Mouse (Mus musculus) MN1 (cell line): Measurements from ENCODE around the gene Scfd2.

Experiments used
- DNase-seq: peaks from one replicate; pipeline ENCODE4 v3.0.0-alpha.2; 2016; ENCODE audit warnings: low spot score

Scfd2 gene

DNA sequence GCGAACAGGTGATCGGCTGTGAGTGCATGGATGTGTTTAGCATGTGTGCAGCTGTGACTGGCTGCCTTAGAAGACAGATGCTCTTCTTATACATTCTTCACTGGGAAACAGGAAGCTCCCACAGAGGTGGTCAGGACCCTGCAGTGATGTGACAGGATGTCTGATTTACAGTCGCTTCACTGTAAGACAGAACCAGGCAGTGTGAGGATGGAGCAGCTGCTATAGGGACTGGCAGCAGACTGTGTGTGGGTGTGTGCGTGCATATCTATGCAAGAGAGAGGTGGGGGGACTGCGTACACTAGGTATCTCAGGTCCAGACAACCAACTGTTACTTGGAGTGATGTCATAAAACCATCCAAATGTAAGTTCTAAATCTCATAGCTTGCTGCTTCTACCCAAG, 254.3 kb downstream of the Scfd2 start:
- no peak for DNase-seq

DNA sequence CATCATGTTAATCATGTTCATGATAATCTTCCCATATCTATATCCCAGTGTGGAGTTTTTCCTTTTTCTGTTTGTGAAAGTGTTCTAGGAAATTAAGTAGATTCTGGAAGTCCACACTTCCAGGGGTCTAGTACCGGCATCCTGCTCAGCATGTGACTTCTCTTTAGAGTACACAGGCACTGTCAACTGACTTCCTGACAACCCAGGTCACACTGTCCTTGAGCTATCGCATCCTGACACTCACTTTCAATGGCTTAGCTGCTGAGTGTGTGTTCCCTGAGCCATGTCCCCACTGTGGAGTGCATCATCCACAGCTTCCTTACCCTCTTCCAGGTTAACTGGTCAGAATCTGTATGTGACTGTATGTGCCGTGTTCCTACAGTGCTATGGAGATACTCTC, 258.2 kb downstream of the Scfd2 start:
- no peak for DNase-seq

DNA sequence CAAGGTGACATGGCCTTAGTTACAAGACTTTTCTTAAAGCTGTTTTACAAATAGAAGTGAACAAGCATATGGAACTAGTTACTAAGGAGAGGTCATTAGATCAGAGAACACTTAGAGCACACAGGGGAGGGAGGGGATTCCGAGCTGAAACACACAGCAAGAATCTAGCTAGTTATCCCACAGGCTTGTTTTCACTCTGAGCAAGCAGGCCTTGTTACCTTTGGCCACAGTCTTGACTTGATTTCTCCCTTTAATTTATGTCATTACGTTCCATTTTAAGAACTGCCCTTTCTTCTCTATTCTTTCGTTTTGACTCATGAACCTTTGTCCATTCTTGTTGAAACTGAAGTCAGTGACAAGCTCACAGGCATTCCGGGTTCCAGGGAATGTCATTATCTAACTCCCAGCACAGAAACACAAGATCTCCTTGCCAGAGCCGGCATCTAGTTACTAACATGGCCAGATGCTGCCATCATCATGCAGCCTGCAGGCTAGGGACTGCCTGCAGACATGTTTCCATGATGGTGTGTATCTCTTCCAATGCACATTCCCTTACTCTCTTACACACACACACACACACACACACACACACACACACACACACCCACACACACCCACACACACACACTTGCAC, 263.7 kb downstream of the Scfd2 start:
- no peak for DNase-seq

DNA sequence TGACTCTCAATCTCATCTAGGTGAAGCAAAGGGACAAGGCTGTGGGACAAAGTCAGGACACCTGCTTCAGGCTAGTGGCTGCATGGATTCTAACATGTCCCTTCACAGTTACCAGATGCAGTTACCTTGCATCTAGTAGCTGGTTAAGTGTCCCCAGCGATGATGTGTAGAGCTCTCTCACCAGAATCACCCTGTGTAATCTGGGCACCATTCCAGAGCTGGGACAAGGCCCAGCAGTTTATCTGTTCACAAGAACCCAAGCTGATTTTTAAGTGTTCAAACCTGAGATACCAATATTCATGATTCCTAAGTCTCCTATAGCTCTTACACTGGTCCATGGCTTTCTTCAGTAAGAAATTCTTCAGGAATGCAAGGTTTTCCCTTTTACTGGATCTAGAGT, 264.4 kb downstream of the Scfd2 start:
- no peak for DNase-seq

DNA sequence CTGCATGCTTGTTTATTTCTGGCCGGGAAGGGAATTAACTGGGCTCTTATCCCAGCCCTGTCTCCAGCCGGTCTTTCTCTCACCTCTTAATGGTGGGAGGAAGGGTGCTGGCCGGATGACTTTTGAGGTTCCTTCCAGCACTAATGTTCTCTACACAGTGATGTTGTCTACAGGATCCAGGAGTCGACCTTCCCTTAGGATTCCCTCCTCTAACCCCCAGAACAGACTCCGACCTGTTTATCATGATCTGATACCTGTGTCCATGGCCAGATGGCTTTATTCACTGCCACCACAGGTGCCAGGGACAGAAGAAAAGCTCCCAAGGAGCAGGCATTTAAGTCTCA, 265.1 kb downstream of the Scfd2 start:
- no peak for DNase-seq

DNA sequence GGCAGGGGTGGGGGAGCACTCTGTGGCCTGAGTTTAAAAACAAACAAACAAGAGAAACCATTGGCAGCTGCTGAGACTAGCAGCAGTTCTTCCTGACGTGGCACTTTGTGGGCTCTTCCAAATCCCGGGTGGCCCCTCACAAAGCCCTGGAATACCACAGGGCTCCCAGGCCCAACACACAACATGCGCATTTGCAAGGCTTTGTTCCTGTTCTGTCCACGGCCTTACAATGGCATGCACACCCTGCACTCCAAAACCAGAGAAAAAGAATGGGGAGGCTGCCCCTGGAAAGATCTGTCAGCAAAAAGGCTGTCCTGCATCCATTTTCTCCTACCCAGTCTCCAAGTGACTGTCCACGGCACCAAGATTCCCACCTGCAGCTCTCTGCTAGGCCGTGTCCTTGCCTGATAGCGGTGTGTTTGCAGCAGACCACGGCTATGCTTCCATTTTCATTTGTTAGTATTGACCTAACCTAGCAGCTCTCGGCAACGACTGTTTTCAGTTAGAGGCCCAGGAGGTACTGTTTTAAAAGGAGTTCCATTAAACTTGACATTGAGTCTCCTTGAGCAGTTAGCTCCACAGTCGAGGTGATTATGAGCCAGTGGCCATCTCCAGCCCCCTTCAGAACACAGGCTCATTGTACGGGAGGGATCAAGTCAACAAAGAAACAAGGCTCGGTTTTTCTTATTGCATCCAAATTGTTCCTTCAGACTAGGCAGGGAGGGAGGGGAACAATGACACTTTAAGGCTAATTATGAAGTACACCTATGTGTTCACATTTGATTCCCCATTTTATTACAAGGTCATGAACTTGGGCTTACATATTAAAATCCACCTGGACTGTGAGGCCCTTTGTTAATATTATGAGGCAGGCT, 265.7 kb downstream of the Scfd2 start:
- DNase-seq = no peak

DNA sequence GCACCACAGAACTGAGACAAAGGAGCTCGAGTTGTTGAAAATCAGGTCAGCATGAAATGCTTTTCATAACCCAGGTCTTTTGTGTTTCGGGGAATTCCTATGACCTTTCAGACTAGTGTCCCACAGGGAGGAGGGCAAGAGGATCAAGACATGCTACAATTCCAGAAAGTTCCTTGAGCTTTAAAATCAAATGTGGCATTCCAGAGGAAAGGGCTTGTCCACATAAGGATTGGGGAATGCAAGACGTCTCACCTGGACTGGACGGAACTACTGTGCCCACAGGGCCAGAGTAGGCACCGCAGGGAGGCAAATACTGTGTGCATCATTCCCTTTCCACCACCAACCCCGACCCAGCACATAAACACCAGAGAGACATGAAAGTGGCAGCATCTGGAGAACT, 266.4 kb downstream of the Scfd2 start:
- DNase-seq = no peak

DNA sequence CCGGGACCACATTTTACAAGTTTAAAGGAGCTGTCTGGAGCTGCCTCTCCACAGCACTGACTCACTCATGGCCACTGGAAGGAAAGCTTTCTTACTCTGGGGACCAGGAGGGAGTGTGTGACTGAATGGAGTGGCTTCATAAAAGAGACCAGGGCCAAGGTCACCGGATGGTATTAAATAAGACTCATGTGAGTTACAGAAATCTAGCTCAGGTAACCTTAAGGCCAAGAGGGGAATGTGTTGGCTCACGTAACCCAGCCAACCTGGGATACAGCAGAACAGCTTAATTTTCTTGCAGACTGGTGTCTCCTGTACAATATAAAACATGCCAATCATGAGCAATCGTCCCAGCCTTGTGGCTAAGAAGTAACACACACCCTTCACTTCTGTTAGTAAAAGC, 267.0 kb downstream of the Scfd2 start:
- no peak for DNase-seq

DNA sequence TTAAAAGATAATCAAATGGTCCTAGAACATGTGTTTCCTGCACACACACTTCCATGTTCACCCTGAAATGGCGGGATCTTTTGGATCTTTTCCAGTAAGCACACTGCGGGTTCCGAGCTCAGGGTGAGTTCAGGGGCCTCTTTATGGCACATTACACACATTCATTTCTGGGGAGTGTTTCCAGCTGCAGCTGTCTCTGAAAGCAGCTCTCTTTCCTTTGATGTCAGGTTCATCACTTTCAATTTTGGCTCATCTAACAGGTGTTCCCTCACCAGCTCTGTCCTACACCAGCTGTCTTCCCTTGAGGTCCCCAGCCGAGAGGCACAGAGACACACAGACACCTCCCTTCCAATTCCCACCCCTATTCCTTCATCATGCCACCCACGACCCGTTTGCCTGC, 270.5 kb downstream of the Scfd2 start:
- DNase-seq = no peak

DNA sequence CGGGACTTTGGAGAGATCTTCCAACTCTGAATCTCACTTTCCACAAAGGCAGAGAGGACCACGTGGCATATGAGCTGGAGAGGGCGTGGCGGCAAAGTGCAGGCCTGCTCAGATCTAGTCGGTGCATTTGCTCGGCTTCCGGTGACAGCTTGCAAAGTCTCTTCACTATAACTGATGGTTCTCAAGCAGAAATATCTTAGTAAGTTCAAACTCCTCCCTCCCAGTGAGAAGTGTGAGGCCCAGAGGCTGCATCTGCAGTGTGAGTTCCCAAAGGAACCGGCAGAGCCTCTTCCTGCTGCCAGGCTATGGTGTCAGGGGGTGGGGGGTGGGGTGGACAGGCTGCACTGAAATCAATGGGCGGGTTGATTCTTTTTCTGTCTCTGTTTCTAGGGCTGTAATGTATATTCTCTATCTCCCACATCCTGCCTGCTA, 271.2 kb downstream of the Scfd2 start:
- no peak for DNase-seq

DNA sequence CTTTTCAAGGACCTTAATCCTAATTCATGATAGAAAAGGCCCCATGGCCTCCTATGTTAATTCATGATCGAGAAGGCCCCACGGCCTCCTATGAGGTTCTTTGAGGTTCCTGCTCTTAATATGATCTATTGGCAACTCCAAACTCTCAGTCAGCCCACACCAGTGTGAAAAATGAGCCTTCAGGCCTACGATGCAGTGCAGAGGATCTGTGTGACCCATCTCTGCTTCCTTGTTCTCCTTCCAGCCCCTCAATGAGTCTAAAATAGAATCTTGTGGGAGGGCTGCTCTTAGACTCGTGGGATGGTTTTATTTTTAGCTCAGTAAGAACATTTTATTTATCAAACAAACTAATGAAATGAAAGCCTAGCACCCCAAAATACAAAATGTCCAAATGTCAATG, 274.9 kb downstream of the Scfd2 start:
- no peak for DNase-seq

DNA sequence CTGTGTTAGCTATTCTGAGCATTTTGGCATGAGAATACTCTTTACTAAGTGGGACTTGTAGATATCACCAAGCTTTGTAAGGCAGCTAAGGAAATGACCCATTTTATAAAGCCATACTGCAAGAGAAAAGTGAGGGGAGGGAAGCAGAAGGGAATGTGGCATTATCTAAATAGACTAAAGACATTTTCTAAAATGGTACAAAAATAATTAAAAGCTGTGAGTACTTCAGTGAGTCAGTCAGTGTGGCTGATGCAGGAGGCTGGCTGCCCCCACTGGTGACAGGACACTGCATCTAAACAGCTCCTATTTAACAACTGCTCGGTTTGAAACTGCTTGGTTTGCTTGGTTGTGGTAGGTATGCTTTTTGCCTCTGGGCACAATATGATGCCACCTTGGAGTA, 276.6 kb downstream of the Scfd2 start:
- DNase-seq = no peak

DNA sequence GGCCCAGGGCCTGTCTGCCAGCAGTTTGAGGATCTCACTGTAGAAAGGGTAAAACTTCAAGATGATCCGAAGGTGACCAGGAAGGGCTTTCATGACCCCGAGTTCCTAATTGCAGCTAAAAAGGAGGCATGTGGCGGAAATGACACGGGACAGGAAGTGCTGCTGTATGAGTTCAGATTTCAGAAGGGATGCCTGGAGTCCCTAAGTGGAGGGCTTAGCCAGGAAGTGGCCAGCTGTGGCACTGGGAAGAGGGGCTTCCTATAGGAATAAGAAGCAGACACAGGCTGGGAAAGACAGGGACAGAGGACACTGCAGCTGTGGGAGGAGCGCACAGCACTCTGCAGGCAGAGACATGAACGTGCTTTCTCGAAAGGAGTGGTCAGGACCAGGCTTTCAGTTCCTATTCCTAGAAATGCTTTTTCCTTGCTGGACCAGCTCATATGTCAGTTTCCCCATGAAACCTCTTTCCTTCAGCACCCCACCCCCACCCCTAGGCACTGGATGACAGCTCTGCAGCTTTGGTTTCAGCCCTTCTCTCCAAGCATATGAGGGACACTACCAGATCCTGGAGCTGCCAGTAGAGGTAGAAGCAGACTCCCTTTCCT, 277.7 kb downstream of the Scfd2 start:
- no peak for DNase-seq

DNA sequence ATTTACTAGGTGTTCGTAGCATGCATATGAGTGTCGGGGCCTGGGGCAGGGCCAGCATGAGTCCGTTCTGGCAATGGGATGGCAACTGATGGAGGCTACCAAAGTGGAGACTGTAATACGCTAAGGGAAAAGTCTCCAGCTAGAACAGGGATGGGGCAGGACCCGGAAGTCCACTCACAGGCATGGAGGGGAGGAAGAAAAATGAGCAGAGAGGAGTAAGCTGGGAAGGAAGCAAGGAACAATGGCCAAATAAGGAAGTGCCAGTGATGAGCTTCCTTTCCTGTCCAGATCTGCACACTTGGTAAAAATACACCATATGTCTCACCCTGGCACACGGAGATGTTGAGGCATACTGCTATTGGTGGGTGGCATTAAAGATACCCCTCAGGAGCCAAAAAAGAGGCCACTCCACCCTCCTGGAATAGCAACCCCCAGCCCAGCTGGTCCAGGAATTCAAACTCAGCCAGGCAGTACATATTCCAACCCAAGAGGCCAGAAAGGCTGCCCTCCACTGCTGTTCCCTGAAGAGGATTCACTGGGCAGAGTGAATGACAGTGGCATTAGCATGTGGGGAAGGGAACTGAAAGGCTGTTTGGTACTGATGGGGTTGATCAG, 278.8 kb downstream of the Scfd2 start:
- no peak for DNase-seq

DNA sequence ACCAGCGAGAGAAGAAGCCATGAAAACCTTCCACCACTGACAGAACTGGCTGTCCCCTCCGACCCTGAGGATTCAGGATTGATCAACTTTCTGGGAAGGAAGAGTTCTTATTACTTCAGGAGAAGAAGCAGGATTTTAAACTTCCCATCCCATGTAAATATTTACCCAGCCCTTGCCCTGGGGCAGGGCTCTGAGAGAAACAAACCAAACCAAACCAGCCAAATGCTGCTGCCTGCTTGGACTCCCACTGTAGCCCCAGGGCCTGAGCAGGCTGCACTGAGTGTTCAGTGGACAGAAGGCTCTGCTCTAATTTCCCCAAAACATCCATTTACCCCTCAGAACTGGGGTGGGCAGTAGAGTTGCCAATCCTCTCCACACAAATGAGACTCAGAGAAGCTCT, 280.6 kb downstream of the Scfd2 start:
- DNase-seq = no peak

DNA sequence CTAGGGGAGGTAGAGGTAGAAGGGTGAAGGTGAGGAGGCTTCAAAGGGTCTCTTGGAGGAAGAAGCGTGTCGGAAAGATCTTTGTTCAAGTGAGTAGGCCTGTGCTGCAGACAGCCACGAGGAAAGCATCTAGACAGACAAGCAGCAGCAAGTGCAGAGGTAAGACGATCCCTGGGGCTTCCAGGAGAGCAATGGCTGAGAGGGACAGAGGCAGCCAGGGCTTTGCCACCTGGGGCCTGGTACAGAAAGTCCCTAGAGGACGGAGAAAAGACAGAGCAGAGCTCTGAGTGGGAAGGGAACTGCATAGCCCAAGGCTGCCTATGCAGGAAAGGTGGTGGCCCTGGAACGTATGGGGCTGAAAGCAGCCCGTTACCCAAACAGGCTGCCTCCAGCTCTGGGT, 281.3 kb downstream of the Scfd2 start:
- no peak for DNase-seq

DNA sequence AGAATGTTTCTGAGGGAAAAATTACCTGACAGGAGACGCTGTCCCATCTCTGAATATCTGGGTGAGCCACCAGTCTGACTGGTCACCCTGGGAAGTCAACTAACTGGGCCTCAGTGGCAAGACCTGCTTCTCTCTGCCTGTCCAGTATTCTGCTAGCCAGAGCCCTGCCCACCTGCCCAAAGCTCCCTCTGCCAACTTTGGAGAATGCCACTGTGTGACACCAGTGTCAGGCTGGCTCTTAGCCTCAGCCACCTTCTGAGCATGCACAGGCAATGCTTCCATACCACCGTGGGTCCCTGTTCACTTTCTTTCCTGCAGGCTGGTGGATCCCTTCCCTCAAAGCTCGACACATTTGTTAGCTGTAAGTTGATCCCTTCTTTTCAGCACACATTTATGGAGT, 281.8 kb downstream of the Scfd2 start:
- DNase-seq = no peak

DNA sequence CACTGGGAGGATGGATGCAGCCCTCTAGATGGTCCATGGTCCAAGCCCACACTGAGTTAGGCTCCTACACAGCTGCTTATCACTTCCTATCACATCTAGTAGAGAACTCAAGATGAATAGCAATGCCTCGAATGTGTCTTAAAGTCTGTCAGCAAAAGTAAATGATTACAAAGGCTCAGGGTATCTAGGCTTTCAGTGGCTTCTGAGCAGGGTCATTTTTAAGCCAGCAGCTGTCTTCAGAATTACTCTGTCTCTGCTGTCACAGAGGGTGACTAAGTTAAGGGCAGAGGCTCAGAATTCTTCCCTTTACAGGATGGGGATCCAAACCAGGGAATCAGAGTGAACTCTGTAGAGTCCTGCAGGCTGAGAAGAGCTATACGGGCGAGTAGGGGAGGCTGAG, 284.6 kb downstream of the Scfd2 start:
- no peak for DNase-seq

DNA sequence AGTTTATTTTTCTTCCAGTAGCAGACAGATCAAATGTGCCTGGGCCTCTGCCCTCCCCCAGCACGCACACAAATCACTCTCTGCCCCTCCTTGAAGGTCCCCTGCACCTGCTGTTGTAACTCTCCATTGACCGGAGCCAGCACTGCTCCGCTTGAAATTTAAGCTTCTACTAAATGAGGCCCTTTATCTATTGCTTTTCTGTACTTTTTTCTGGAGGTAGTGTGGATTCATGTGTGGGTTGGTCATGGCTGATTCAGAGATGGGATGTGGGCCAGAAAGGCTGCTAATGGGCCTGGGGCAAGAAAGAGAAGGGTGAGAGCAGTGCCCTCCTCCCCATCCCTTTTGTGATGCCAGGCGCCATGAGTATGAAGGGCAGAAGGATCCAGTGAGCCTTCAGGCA, 285.1 kb downstream of the Scfd2 start:
- peak; percentile 9 for DNase-seq

DNA sequence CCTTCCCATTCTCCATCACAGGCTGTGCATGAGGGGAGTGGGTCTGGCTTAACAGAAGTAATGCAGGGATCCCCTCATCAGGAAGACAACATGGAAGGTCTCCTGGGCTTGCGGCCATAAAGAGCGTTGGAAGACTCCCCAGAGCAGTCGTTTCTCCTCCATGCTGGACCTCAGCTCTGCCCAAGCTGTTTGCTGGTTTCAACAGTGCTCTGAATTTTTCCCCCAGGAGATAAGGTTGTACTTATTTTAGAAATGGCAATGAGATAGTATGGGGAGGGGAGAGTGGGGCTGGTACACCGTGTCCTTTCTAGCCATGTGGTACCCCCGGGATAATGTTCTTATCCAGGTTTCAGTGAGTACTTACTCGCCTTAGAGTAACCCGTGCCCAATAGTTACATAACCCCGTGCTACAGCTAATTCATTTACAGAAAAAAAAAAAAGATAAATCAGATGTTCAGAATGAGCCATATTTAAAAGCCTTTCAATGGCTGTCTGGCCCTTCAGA, 285.9 kb downstream of the Scfd2 start:
- DNase-seq = no peak

DNA sequence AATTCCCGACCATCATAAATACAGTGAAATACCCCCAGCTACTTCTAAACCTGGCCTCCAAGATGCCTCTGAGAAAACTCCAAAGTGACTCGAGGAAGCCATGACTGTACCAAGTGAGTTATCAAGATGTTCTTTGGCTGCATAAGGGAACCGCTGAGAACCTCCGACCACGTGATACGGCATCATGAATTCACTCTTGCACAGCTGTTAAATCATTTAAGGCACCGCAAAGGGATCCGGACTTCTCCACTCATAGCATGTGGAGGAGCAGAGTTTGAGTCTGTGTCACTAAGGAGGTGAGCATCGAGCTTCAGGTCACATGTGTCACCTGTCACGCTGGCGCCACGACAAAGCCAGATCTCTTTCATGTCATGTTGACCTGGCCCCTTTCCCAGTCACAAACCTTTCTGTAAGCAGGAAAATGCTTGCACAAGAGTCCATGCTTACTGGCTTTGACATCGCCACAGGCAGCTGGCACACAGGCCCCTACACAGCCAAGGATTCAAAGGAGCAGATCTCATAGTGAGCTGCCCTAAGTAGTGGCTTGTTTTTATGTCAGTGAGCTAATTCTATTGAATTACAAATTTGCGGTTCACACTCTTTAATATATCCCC, 287.0 kb downstream of the Scfd2 start:
- no peak for DNase-seq

DNA sequence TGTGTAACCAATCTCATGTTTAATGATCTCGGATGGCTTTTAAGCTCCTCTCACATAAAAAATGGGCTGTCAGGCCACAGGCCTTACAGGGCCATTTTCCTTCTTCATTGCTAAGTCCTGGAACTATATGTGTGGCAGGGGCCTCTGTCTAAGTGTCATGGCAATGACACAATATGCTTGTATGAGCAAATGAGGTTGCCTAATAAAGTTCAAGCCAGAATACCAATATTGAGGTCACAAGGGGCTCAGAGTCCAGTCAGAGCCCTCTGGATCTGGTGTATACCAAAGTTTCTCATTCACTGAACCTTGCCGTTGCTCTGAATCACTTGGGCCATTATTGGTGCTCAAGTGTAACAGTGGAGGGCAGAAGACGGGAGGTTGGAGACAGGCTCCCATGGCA, 288.9 kb downstream of the Scfd2 start:
- no peak for DNase-seq
